7 mouse cellular contexts compared by ENCODE assay signal in genomic region chr13:54749864-54750411, GRCm38 (mm10). TPM values are rescaled to one million over a fixed set of nuclear protein-coding genes. Genes with fewer than 3 reads are reported as not detected.
DNase-seq lines count a peak whose midpoint lies in the region; ATAC-seq lines count a peak whose summit lies in the region.

Gene Gprin1, minus strand, starts transcription at chr13:54749874.

- H3K36me3 ChIP-seq in hindbrain, embryonic 16.5 days (ENCODE audit: control insufficient read depth, insufficient read depth, low read length) = no peaks in the 10 kb centered on the region
- H3K36me3 ChIP-seq in midbrain, embryonic 10.5 days = 0 out of 2 replicates have a peak, but pooled peaks cover 4% of the 10 kb centered on the region

- H3K9ac ChIP-seq in hindbrain, embryonic 16.5 days (ENCODE audit: low read depth, low read length) = peak within 1 kb of the TSS; percentile 91

- peak within 1 kb of the TSS; percentile 72 for H3K4me3 ChIP-seq in hindbrain, embryonic 16.5 days (ENCODE audit: low read length)
- H3K4me3 ChIP-seq in midbrain, embryonic 10.5 days = peak within 1 kb of the TSS; percentile 75

- no peaks in the 10 kb centered on the region for H3K27me3 ChIP-seq in hindbrain, embryonic 16.5 days (replicated peaks; ENCODE audit: control insufficient read depth, insufficient read depth, low read length)
- peaks cover 69% of the 10 kb centered on the region for H3K27me3 ChIP-seq in midbrain, embryonic 10.5 days (ENCODE audit: low read depth, poor library complexity, severe bottlenecking)

- H3K4me2 ChIP-seq in hindbrain, embryonic 16.5 days (ENCODE audit: low read length) = peak within 1 kb of the TSS; percentile 81

- peak within 1 kb of the TSS; percentile 94 for H3K27ac ChIP-seq in hindbrain, embryonic 16.5 days (ENCODE audit: low read depth, low read length)
- peak within 1 kb of the TSS; percentile 87 for H3K27ac ChIP-seq in midbrain, embryonic 10.5 days (replicated peaks)

- H3K4me1 ChIP-seq in hindbrain, embryonic 16.5 days (ENCODE audit: control insufficient read depth, insufficient read depth, low read depth, low read length) = peaks cover 28% of the 10 kb centered on the region
- H3K4me1 ChIP-seq in midbrain, embryonic 10.5 days = peaks cover 49% of the 10 kb centered on the region

- H3K9me3 ChIP-seq in hindbrain, embryonic 16.5 days (ENCODE audit: control insufficient read depth, low read length) = no peaks in the 10 kb centered on the region
- no peaks in the 10 kb centered on the region for H3K9me3 ChIP-seq in midbrain, embryonic 10.5 days (replicated peaks)

- peak; percentile 67 for ATAC-seq in hindbrain, embryonic 16.5 days

- WGBS in hindbrain, embryonic 16.5 days = under 1% methylated on average over 29 of the region's 29 CpGs
- WGBS in midbrain, embryonic 10.5 days = 3% methylated on average over 29 of the region's 29 CpGs

- no peak for DNase-seq in layer of hippocampus, adult 8-10 months (ENCODE audit: low spot score in 2 of 2)
- DNase-seq in layer of hippocampus, adult 9-11 months = no peak
- DNase-seq in cerebellum, postnatal 14 days = peak; percentile 77 to 80
- DNase-seq in midbrain, embryonic 10.5 days (ENCODE audit: low spot score) = no peak
- no peak for DNase-seq in right cerebral cortex, postnatal 4 days
- DNase-seq in right cerebral cortex, postnatal 10 days (ENCODE audit: low spot score in 2 of 2) = no peak

RNA-seq across cellular contexts. Expression of gene Gprin1, which starts in this region (rescaled TPM):
- total RNA-seq in layer of hippocampus, adult 8-10 months (2022) = 100 to 1,000 TPM; 123 to 141 (median 132) TPM
- 4.5 and 5.7 TPM in 2 replicates for polyA plus RNA-seq in hindbrain, embryonic 16.5 days (2015; fragmentation: Nextera tagmentation; extraction: Ambion mirVana)
- polyA plus RNA-seq in midbrain, embryonic 10.5 days (2016; fragmentation: Nextera tagmentation; extraction: Ambion mirVana) = 0.88 and 1.1 TPM in 2 replicates

Comparison
In these comparisons a context has a peak if more than half of its experiments do, and no peak if none do; other contexts are left out.
1. DNase-seq: peak in cerebellum, postnatal 14 days (2 of 2); none in layer of hippocampus, adult 8-10 months (0 of 2), layer of hippocampus, adult 9-11 months (single experiment), midbrain, embryonic 10.5 days (single experiment), right cerebral cortex, postnatal 4 days (single experiment) and right cerebral cortex, postnatal 10 days (0 of 2).